Mouse (Mus musculus) limb, embryonic 13.5 days (tissue): Measurements from ENCODE around the gene Aipl1. TPM values are rescaled to one million over a fixed set of nuclear protein-coding genes. Genes with fewer than 3 reads are reported as not detected.
A peak's percentile ranks its signal among the peaks of the same experiment; 100 is the strongest.

Experiments used
- ATAC-seq: fragments of 200-750 bp; cut with Nextera tagmentation; 2 replicates; pipeline ENCODE4 v1.8.0; 2017; ENCODE audit warnings: low read depth, moderate number of reproducible peaks, moderate TSS enrichment; ENCODE audit not compliant: low FRiP score
- H3K27ac ChIP-seq: fragments of 300-500 bp; sonication (generic); 2 replicates; pipeline ENCODE4 v1.5.1; 2015; ENCODE audit warnings: inconsistent platforms, mild to moderate bottlenecking, moderate library complexity
- H3K27me3 ChIP-seq: fragments of 300-500 bp; sonication (generic); 2 replicates; pipeline ENCODE4 v1.6.1; 2015; ENCODE audit warnings: mild to moderate bottlenecking, inconsistent platforms
- H3K36me3 ChIP-seq: fragments of 300-500 bp; sonication (generic); 2 replicates; pipeline ENCODE4 v1.6.1; 2015; ENCODE audit warnings: inconsistent platforms, mild to moderate bottlenecking, moderate library complexity
- H3K4me1 ChIP-seq: fragments of 300-500 bp; sonication (generic); 2 replicates; pipeline ENCODE4 v1.6.1; 2015; ENCODE audit warnings: inconsistent platforms
- H3K4me2 ChIP-seq: fragments of 300-500 bp; sonication (generic); replicated peaks from 2 replicates; pipeline ENCODE4 v1.6.1; 2015; ENCODE audit warnings: inconsistent platforms, mild to moderate bottlenecking, moderate library complexity
- H3K4me3 ChIP-seq: fragments of 300-500 bp; sonication (generic); 2 replicates; pipeline ENCODE4 v1.5.1; 2015; ENCODE audit warnings: moderate library complexity, mild to moderate bottlenecking, inconsistent platforms
- H3K9ac ChIP-seq: fragments of 300-500 bp; sonication (generic); 2 replicates; pipeline ENCODE4 v1.6.1; 2015; ENCODE audit warnings: mild to moderate bottlenecking, inconsistent platforms
- H3K9me3 ChIP-seq: fragments of 300-500 bp; sonication (generic); 2 replicates; pipeline ENCODE4 v1.6.1; 2016; ENCODE audit warnings: inconsistent platforms
- WGBS: fragments of 180-500 bp; shearing (Covaris S2); methylation state at CpG from one replicate; pipeline ENCODE4 v1.1.7; 2015; 5-methylcytosine and 5-hydroxymethylcytosine counted together
- polyA plus RNA-seq: library from polyadenylated mRNA; unstranded; fragments of >200 nt; fragmentation: Nextera tagmentation; extraction: Ambion mirVana; gene quantifications from 2 replicates; pipeline ENCODE4 v1.2.1, GENCODE M21; 2015

Gene Aipl1
- polyA plus RNA-seq: 0.27 and 0.33 TPM in 2 replicates

- 70% methylated on average over 4 of the region's 4 CpGs for WGBS
Observed at GRCm38 (mm10) chr11:72037409-72037808, at the start of gene Aipl1. Aipl1 (minus strand) TSS chr11:72037509.

DNA sequence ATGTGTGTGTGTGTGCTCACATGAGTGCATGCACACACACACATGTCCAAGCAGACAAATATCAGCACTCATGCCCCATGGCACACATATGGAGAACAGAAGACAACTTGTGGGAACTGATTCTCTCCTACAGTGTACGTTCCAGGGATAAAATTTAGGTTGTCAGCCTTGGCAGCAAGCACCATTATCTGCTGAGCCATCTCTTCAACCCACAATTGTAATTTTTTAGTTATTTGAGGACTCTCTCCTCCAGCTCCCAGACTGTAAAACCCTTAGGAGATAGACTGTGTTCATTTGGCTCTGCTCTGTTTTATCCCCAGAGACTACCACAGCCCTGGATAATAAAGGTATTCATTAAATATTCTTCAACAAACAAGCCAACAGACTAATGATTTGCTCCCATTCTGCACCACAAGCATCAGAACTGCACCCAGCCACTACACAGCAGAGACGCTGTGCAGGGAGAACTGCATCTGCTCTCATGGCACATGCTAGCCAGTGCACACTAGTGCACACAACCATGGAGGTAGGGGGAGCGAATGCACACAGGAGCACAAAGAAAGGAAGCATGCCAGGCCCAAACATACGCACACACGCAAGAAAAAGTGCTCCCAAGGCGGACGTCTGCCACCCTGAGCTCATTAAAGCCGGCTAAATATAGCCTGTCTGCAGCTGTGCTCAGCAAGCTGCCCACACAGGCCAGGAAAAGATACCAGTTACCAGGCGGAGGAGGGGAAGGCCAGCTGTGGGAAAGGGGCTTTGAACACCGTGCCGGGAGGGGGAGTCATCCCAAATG lies 49.1 kb upstream of the Aipl1 start:
- 0 out of 2 replicates have a peak overlapping the region, but pooled peaks have one; percentile 1 for H3K4me2 ChIP-seq
- 16% methylated on average over 11 of the region's 11 CpGs for WGBS
- peak overlapping the region; percentile 65; the same call in 1 of the 2 replicates for H3K27ac ChIP-seq
- 0 out of 2 replicates have a peak overlapping the region, but pooled peaks have one; percentile 50 for H3K9ac ChIP-seq
- H3K4me1 ChIP-seq: peaks cover 16% of the 10 kb centered on the region
- H3K9me3 ChIP-seq: no peaks in the 10 kb centered on the region
- ATAC-seq: peak; percentile 54
- no peaks in the 10 kb centered on the region for H3K36me3 ChIP-seq
- no peaks in the 10 kb centered on the region for H3K27me3 ChIP-seq
- H3K4me3 ChIP-seq: no peak overlapping the region

More at GRCm38 (mm10) chr11:72037409-72037808, at the start of gene Aipl1:
- no peak within 1 kb of the TSS for H3K4me3 ChIP-seq
- no peak within 1 kb of the TSS for H3K9ac ChIP-seq
- no peak within 1 kb of the TSS for H3K4me2 ChIP-seq
- H3K36me3 ChIP-seq: no peaks in the 10 kb centered on the region
- H3K4me1 ChIP-seq: 0 out of 2 replicates have a peak, but pooled peaks cover 6% of the 10 kb centered on the region
- no peaks in the 10 kb centered on the region for H3K9me3 ChIP-seq
- no peak for ATAC-seq
- H3K27me3 ChIP-seq: peaks cover 4% of the 10 kb centered on the region; the same call in 1 of the 2 replicates
- H3K27ac ChIP-seq: no peak within 1 kb of the TSS

- 96% methylated on average over 15 of the region's 15 CpGs for WGBS
- Histone ChIP-seq H3K4me1 (peaks cover 16% of the 10 kb centered on the region), H3K36me3 (no peaks in the 10 kb centered on the region), H3K4me2 (no peak overlapping the region), H3K4me3 (no peak overlapping the region), H3K9ac (no peak overlapping the region), H3K27me3 (no peaks in the 10 kb centered on the region), H3K9me3 (no peaks in the 10 kb centered on the region), H3K27ac (no peak overlapping the region)
- no peak for ATAC-seq
Observed at GRCm38 (mm10) chr11:72084337-72084736, 47.0 kb upstream of the Aipl1 start.

DNA sequence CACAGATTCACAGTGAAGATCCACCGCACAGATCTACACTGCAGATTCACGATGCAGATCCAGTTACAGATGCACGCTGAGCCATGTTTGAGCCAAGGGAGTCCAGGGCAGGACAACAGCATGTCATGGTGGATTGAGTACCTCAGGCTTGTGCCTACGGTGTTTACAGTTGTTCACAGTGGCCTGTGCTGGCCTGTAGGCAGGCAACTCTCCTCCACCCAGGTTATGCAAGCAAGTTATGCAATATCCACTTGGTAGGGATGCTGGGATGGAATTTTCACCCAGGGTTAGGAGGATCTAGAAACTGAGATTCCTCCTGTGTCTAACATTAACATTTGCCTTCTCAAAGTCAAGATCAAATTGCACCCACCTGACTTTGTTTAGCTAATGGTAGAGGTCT lies 45.3 kb upstream of the Aipl1 start:
- no peak overlapping the region for H3K4me3 ChIP-seq
- no peak for ATAC-seq
- H3K9ac ChIP-seq: no peak overlapping the region
- no peak overlapping the region for H3K27ac ChIP-seq
- H3K4me2 ChIP-seq: no peak overlapping the region
- no peaks in the 10 kb centered on the region for H3K27me3 ChIP-seq
- no peaks in the 10 kb centered on the region for H3K9me3 ChIP-seq
- H3K36me3 ChIP-seq: no peaks in the 10 kb centered on the region
- H3K4me1 ChIP-seq: peaks cover 16% of the 10 kb centered on the region
- 91% methylated on average over 4 of the region's 4 CpGs for WGBS

DNA sequence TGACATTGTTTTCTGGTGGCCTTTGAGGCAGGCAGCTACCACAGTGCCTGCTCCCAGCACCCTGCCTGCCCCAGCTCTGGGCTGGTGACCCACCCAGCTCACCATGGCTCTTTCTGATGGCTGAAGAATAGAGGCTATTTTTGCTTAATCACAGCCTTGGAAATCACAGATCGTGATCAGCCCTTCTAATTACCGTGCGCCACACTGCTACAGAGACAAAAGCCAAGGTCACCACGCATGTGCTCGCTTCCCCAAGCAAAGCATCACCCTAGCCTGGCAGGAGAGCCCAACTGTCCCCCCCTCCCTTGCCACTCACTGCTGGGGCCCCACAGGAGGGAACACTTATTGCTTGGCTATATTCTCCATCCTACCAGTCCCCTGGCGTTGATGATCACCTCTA lies 43.2 kb upstream of the Aipl1 start:
- Histone ChIP-seq H3K36me3 (no peaks in the 10 kb centered on the region), H3K9ac (no peak overlapping the region), H3K27ac (no peak overlapping the region), H3K9me3 (no peaks in the 10 kb centered on the region), H3K4me3 (no peak overlapping the region), H3K4me2 (no peak overlapping the region), H3K4me1 (no peaks in the 10 kb centered on the region), H3K27me3 (no peaks in the 10 kb centered on the region)
- 85% methylated on average over 6 of the region's 6 CpGs for WGBS
- no peak for ATAC-seq

DNA sequence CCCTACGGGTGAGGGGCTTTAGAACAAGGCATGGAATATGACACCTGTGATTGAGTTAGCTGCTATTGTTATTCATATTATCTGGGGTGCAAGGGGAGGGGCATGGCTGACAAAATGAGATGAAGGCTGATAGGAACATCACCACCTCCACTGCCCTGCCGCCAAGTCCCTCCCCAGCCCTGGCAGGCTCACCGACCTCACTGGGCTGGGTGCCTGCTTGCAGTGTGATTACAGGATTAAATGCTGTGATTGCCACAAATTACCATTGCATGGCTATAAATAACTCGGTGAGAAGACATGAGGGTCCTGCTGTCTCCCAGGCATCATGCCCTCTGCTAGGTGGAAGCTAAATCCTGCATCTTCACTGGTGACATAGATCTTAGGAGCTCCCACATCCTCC lies 41.3 kb upstream of the Aipl1 start:
- no peak overlapping the region for H3K4me3 ChIP-seq
- 49% methylated on average over 4 of the region's 4 CpGs for WGBS
- H3K27ac ChIP-seq: no peak overlapping the region
- no peak for ATAC-seq
- no peaks in the 10 kb centered on the region for H3K4me1 ChIP-seq
- no peak overlapping the region for H3K9ac ChIP-seq
- no peaks in the 10 kb centered on the region for H3K27me3 ChIP-seq
- no peaks in the 10 kb centered on the region for H3K9me3 ChIP-seq
- no peak overlapping the region for H3K4me2 ChIP-seq
- H3K36me3 ChIP-seq: no peaks in the 10 kb centered on the region

DNA sequence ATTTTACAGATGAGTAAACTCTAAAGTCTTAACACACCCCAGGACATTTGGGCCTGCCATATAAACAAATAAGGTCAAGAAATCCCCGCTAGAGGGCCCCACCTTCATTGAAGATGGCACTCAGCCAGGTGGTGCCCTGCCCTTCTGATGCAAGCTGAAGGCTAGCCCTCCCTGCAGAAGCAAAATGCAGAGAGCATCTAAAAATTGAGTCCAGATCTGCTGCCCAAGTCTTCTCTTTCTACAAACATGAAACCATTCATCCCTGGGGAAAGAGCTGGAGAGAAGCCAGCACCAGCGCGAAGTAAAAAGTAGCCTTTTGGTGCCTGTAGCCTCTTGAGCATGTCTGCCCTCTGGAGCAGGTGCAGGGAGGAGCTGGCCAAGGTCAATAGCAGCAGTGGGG lies 40.7 kb upstream of the Aipl1 start:
- Histone ChIP-seq H3K9me3 (no peaks in the 10 kb centered on the region), H3K27me3 (no peaks in the 10 kb centered on the region), H3K27ac (no peak overlapping the region), H3K9ac (no peak overlapping the region), H3K4me1 (no peaks in the 10 kb centered on the region), H3K4me3 (no peak overlapping the region), H3K36me3 (no peaks in the 10 kb centered on the region), H3K4me2 (no peak overlapping the region)
- no peak for ATAC-seq
- WGBS: 46% methylated on average over 3 of the region's 3 CpGs

GRCm38 (mm10) chr11:72074230-72074629 lies 36.9 kb upstream of the Aipl1 start:
- Histone ChIP-seq H3K4me2 (no peak overlapping the region), H3K4me3 (no peak overlapping the region), H3K27me3 (no peaks in the 10 kb centered on the region), H3K9ac (no peak overlapping the region), H3K36me3 (no peaks in the 10 kb centered on the region), H3K9me3 (no peaks in the 10 kb centered on the region), H3K27ac (no peak overlapping the region), H3K4me1 (no peaks in the 10 kb centered on the region)
- ATAC-seq: no peak
- 79% methylated on average over 13 of the region's 13 CpGs for WGBS

- H3K4me3 ChIP-seq: no peak overlapping the region
- WGBS: 17% methylated on average over 6 of the region's 6 CpGs
Observed at GRCm38 (mm10) chr11:72072331-72072905, 35.1 kb upstream of the Aipl1 start.

GRCm38 (mm10) chr11:72070733-72071132 lies 33.4 kb upstream of the Aipl1 start:
- peaks cover 14% of the 10 kb centered on the region for H3K4me1 ChIP-seq
- H3K4me2 ChIP-seq: no peak overlapping the region
- WGBS: 82% methylated on average over 9 of the region's 9 CpGs
- H3K27ac ChIP-seq: no peak overlapping the region
- H3K27me3 ChIP-seq: no peaks in the 10 kb centered on the region
- no peaks in the 10 kb centered on the region for H3K9me3 ChIP-seq
- H3K36me3 ChIP-seq: no peaks in the 10 kb centered on the region
- H3K9ac ChIP-seq: no peak overlapping the region
- ATAC-seq: no peak
- no peak overlapping the region for H3K4me3 ChIP-seq

More at GRCm38 (mm10) chr11:72072331-72072905, 35.1 kb upstream of the Aipl1 start:
- H3K27ac ChIP-seq: no peak overlapping the region
- H3K9me3 ChIP-seq: no peaks in the 10 kb centered on the region
- no peak for ATAC-seq
- H3K4me1 ChIP-seq: peaks cover 9% of the 10 kb centered on the region
- H3K4me2 ChIP-seq: no peak overlapping the region
- H3K36me3 ChIP-seq: no peaks in the 10 kb centered on the region
- no peaks in the 10 kb centered on the region for H3K27me3 ChIP-seq
- no peak overlapping the region for H3K9ac ChIP-seq

DNA sequence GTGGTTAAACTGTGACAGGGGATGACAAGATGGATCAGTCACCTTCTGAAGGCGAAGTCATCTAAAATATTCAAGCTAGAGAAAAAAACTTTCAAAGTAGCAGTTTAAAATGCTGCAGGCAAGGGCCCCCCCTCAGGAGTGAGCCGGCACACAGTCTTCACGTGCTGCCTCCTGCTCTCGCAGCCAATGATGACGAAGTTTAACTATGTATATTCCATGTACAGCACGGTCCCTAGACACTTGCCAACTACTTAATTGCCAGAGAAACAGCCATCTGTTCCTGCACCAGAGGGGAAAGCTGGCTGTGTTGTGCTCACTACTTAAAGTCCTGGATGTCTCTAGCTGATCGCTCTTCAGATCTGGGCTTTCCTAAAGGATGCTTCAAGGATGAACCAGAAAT lies 30.7 kb upstream of the Aipl1 start:
- Histone ChIP-seq H3K9ac (no peak overlapping the region), H3K27ac (no peak overlapping the region), H3K4me3 (no peak overlapping the region), H3K27me3 (no peaks in the 10 kb centered on the region), H3K36me3 (no peaks in the 10 kb centered on the region), H3K4me2 (no peak overlapping the region), H3K4me1 (peaks cover 14% of the 10 kb centered on the region), H3K9me3 (peaks cover 20% of the 10 kb centered on the region)
- no peak for ATAC-seq
- 40% methylated on average over 7 of the region's 7 CpGs for WGBS

GRCm38 (mm10) chr11:72067326-72067725 lies 30.0 kb upstream of the Aipl1 start:
- peaks cover 14% of the 10 kb centered on the region for H3K4me1 ChIP-seq
- no peak overlapping the region for H3K27ac ChIP-seq
- H3K27me3 ChIP-seq: no peaks in the 10 kb centered on the region
- H3K9me3 ChIP-seq: peaks cover 20% of the 10 kb centered on the region
- H3K9ac ChIP-seq: no peak overlapping the region
- H3K4me2 ChIP-seq: no peak overlapping the region
- no peaks in the 10 kb centered on the region for H3K36me3 ChIP-seq
- 37% methylated on average over 5 of the region's 5 CpGs for WGBS
- H3K4me3 ChIP-seq: no peak overlapping the region
- ATAC-seq: no peak
